Mouse (Mus musculus) G1E (cell line): ENCODE results near the gene Auts2. TPM values are rescaled to one million over a fixed set of nuclear protein-coding genes. Genes with fewer than 3 reads are reported as not detected.

ENCODE experiments used
- ATAC-seq: 2 replicates; pipeline ENCODE4 v1.8.0; 2016; ENCODE audit warnings: mild to moderate bottlenecking; ENCODE audit not compliant: insufficient number of reproducible peaks, poor library complexity, low FRiP score, severe bottlenecking; ENCODE audit errors: extremely low read depth
- DNase-seq: peaks from one replicate; pipeline ENCODE4 v3.0.0; 2012; ENCODE audit warnings: low spot score
- H3K27me3 ChIP-seq: 2 replicates; pipeline ENCODE4 v1.6.1; 2012; ENCODE audit warnings: mild to moderate bottlenecking, low read length, inconsistent platforms; ENCODE audit not compliant: insufficient read depth
- H3K36me3 ChIP-seq: replicated peaks from 2 replicates; pipeline ENCODE3; 2012; ENCODE audit warnings: mild to moderate bottlenecking, inconsistent platforms
- H3K4me1 ChIP-seq: 2 replicates; pipeline ENCODE4 v1.6.1; 2012; ENCODE audit warnings: low read depth, low read length, inconsistent platforms, mixed read lengths; ENCODE audit not compliant: insufficient read depth
- H3K4me3 ChIP-seq: 2 replicates; pipeline ENCODE4 v1.5.1; 2012; ENCODE audit warnings: low read depth, mild to moderate bottlenecking, inconsistent platforms, low read length, moderate library complexity, mixed read lengths
- H3K9me3 ChIP-seq: replicated peaks from 2 replicates; pipeline ENCODE4 v1.6.1; 2012; ENCODE audit warnings: inconsistent platforms
- CTCF ChIP-seq: IDR thresholded peaks from 2 replicates; pipeline ENCODE4 v1.5.1; 2012; ENCODE audit warnings: low read depth, low read length, inconsistent platforms, mixed read lengths
- GATA1 ChIP-seq: IDR thresholded peaks from 2 replicates; pipeline ENCODE4 v1.6.1; 2012; ENCODE audit warnings: borderline replicate concordance, low read length, inconsistent platforms, mixed read lengths
- GATA2 ChIP-seq: IDR thresholded peaks from 2 replicates; pipeline ENCODE4 v1.6.1; 2012; ENCODE audit warnings: low read depth, low read length, inconsistent platforms, borderline replicate concordance
- POLR2AphosphoS5 ChIP-seq: IDR thresholded peaks from 2 replicates; pipeline ENCODE4 v1.6.1; 2012; ENCODE audit warnings: low read depth, low read length, inconsistent platforms; ENCODE audit not compliant: insufficient replicate concordance
- TAL1 ChIP-seq: conservative IDR thresholded peaks from 2 replicates; pipeline ENCODE4 v1.6.1; 2012; ENCODE audit warnings: low read depth, low read length, inconsistent platforms, mixed read lengths
- polyA plus RNA-seq: library from polyadenylated mRNA; stranded (reverse); fragments of >175 nt; gene quantifications from 2 replicates; pipeline ENCODE4 v1.2.3, GENCODE M21; 2012
- total RNA-seq, 2 experiments: library from RNA; stranded (forward) in 1 of 2; stranded (reverse) in 1 of 2; fragments of 200-1000 nt in 1 of 2; fragments of >200 nt in 1 of 2; fragmentation: Nextera tagmentation in 1 of 2; gene quantifications; 2 replicates each; pipeline ENCODE4 v1.2.3; 2014 to 2017

The Auts2 gene
- total and polyA plus RNA-seq, 3 experiments: 0.09 to 1.3 (median 0.90) TPM

- Histone ChIP-seq H3K4me1 (peaks cover 23% of the 10 kb centered on the region), H3K9me3 (peaks cover 2% of the 10 kb centered on the region; the same call in 1 of the 2 replicates), H3K36me3 (no peaks in the 10 kb centered on the region), H3K4me3 (no peak overlapping the region), H3K27me3 (no peaks in the 10 kb centered on the region)
- DNase-seq (no peak), ATAC-seq (no peak)
- TF ChIP-seq GATA1 (no peak), CTCF (no peak), POLR2AphosphoS5 (no peak), TAL1 (no peak), GATA2 (no peak)
Measured at GRCm38 (mm10) chr5:132329171-132329936, 213.8 kb downstream of the Auts2 start.

- TF ChIP-seq GATA1 (no peak), GATA2 (no peak), POLR2AphosphoS5 (no peak), TAL1 (no peak), CTCF (no peak)
- Histone ChIP-seq H3K4me1 (peaks cover 17% of the 10 kb centered on the region; the same call in 1 of the 2 replicates), H3K27me3 (no peaks in the 10 kb centered on the region), H3K36me3 (no peaks in the 10 kb centered on the region), H3K4me3 (no peak overlapping the region), H3K9me3 (0 out of 2 replicates have a peak, but pooled peaks cover 2% of the 10 kb centered on the region)
- DNase-seq (no peak), ATAC-seq (no peak)
Measured at GRCm38 (mm10) chr5:132324246-132324883, 218.8 kb downstream of the Auts2 start.

- no peak for DNase-seq
- H3K27me3 ChIP-seq: no peaks in the 10 kb centered on the region
- no peak for ATAC-seq
- no peak overlapping the region for H3K4me3 ChIP-seq
- 0 out of 2 replicates have a peak, but pooled peaks cover 2% of the 10 kb centered on the region for H3K9me3 ChIP-seq
- peaks cover 12% of the 10 kb centered on the region; the same call in 1 of the 2 replicates for H3K4me1 ChIP-seq
- no peaks in the 10 kb centered on the region for H3K36me3 ChIP-seq
- TF ChIP-seq TAL1 (no peak), CTCF (no peak), POLR2AphosphoS5 (no peak), GATA2 (no peak), GATA1 (no peak)
Measured at GRCm38 (mm10) chr5:132323608-132324007, 219.5 kb downstream of the Auts2 start.

GRCm38 (mm10) chr5:132322971-132323370 lies 220.2 kb downstream of the Auts2 start:
- peaks cover 9% of the 10 kb centered on the region; the same call in 1 of the 2 replicates for H3K4me1 ChIP-seq
- H3K27me3 ChIP-seq: no peaks in the 10 kb centered on the region
- DNase-seq: no peak
- ATAC-seq: no peak
- no peak overlapping the region for H3K4me3 ChIP-seq
- TF ChIP-seq GATA1 (no peak), POLR2AphosphoS5 (no peak), TAL1 (no peak), GATA2 (no peak), CTCF (no peak)
- 0 out of 2 replicates have a peak, but pooled peaks cover 2% of the 10 kb centered on the region for H3K9me3 ChIP-seq
- no peaks in the 10 kb centered on the region for H3K36me3 ChIP-seq

GRCm38 (mm10) chr5:132318026-132318765 lies 224.9 kb downstream of the Auts2 start:
- DNase-seq (no peak), ATAC-seq (no peak)
- Histone ChIP-seq H3K36me3 (no peaks in the 10 kb centered on the region), H3K27me3 (no peaks in the 10 kb centered on the region), H3K4me3 (no peak overlapping the region), H3K9me3 (no peaks in the 10 kb centered on the region), H3K4me1 (peaks cover 6% of the 10 kb centered on the region)
- TF ChIP-seq CTCF: no peak
- no peak for TF ChIP-seq POLR2AphosphoS5
- no peak for TF ChIP-seq GATA1
- no peak for TF ChIP-seq GATA2
- no peak for TF ChIP-seq TAL1

GRCm38 (mm10) chr5:132316897-132317296 lies 226.2 kb downstream of the Auts2 start:
- no peak overlapping the region for H3K4me3 ChIP-seq
- peaks cover 8% of the 10 kb centered on the region for H3K4me1 ChIP-seq
- no peaks in the 10 kb centered on the region for H3K36me3 ChIP-seq
- no peak for DNase-seq
- ATAC-seq: no peak
- H3K9me3 ChIP-seq: no peaks in the 10 kb centered on the region
- H3K27me3 ChIP-seq: no peaks in the 10 kb centered on the region
- TF ChIP-seq POLR2AphosphoS5 (no peak), TAL1 (no peak), GATA2 (no peak), CTCF (no peak), GATA1 (no peak)
